Mouse (Mus musculus) cerebellum, postnatal 25 days (tissue): ENCODE data around the gene Olfr1371.
"Not testable (repeated sequence)": the region's sequence is repeated elsewhere in the genome, so short reads cannot be mapped to it uniquely, and the experiment has no call there.

Experiments used
- DNase-seq, 2 experiments: peaks; one replicate each; pipeline ENCODE4 v3.0.0; 2021; ENCODE audit warnings: mixed read lengths in 2 of 2

The Olfr1371 gene

GRCm38 (mm10) chr11:52223968-52224682, 10.3 kb upstream of the Olfr1371 start:
- peak in 1 of 2 experiments; percentile 17 for DNase-seq

GRCm38 (mm10) chr11:52222891-52223290, 9.1 kb upstream of the Olfr1371 start:
- no peak for DNase-seq

- not testable (repeated sequence) for DNase-seq
Measured at GRCm38 (mm10) chr11:52221921-52222320, 8.1 kb upstream of the Olfr1371 start.

DNA sequence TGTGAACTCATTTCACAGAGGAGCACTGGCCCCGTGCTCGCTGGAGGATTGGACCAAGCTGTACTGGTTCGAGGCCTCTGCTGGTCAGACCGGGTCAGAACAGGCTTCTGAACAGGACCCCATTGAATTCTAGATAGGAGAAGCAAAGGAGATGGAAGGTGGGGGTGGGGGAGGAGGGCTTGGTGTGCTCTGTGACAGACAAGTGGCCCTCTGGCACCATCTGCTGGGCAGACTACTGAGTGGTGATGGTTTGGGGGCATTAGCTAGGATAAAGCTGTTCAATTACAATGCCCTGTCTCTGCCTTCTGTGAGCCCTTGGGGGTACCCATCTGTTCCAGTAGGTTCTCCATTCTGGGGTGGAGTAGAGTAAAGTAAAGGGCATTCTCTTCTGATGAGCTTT, 6.5 kb upstream of the Olfr1371 start:
- DNase-seq, result peak; percentile 71 to 87

DNA sequence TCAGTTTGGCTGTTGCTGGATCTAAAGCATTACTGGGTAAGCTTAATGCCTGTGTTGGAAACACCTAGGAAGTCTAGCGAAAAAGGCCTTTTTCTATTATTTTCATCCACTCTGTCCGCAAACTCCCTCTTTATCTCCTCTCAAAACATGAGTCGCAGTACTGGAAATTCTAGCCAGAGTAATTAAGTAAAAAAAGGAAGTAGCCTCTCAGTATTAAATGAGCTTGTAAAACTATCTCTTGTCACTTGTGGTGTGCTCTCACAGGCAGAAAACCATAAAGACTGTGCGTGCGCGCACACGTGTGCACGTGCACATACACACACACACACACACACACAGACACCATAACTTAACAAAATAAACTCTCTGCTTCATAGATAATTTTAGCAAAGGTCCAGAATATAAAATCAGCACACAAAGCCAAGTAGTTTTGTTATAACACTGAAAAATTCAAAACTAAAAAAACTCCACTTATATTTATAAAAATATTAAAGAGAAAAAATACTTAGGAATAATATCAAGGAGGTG, 17.2 kb downstream of the Olfr1371 start:
- DNase-seq, result not testable (repeated sequence)

DNA sequence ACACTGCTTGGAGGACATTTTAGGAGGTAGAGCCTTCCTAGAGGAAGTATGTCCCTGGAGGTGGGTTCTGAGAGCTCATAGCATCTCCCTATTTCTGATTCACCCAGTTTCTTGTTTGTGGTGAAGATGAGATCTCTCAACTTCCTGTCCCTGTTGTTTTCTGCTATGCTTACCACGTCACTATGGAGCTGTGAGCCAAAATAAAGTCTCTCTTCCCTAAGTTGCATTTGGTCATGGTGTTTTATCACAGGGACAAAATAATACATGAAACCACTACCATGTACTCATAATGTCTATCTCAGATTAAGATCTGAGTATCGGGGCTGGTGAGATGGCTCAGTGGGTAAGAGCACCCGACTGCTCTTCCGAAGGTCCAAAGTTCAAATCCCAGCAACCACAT, 33.1 kb downstream of the Olfr1371 start:
- not testable (repeated sequence) for DNase-seq

- peak in 1 of 2 experiments; percentile 26 for DNase-seq
Measured at GRCm38 (mm10) chr11:52179897-52180296, 33.9 kb downstream of the Olfr1371 start.

DNA sequence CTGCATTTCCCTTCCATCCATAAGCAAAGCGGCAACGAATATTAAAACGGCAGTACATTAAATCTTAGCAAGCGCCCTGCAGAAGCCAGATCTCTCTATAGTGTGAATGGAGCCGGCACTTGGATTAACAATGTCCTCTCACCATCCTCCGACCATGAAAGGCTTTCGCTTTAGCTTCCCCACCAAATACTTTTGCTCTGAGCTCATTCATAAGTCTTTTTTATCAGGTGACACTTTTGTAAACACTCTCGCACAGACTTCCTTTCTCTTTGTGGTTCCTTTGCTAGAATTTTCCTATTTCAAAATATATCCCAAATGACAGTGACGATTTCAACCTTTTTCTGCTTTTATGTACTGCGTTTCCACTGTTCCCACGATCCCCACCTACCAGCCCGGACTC, 45.3 kb downstream of the Olfr1371 start:
- no peak for DNase-seq

DNA sequence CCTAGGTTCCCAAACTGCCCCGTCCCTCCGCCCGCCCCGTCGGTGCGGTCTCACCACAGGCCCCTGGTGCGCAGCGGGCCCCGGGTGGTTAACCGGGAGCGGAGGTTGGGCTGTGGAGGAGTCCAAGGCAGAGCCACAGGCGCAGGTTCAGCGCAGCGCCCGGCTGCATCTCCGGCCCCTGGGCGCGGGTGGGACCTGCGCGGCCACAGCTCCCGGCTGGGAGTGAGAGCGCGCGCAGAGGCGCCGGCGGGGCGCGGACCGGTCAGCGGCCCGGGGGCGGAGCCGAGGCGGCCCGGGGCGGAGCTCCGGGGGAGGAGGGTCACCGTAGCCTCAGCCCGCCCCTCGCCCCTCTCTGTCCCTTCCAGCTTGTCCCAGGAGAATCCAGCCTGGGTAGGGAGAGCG, 45.9 kb downstream of the Olfr1371 start:
- DNase-seq, result peak in 1 of 2 experiments; percentile 12

DNA sequence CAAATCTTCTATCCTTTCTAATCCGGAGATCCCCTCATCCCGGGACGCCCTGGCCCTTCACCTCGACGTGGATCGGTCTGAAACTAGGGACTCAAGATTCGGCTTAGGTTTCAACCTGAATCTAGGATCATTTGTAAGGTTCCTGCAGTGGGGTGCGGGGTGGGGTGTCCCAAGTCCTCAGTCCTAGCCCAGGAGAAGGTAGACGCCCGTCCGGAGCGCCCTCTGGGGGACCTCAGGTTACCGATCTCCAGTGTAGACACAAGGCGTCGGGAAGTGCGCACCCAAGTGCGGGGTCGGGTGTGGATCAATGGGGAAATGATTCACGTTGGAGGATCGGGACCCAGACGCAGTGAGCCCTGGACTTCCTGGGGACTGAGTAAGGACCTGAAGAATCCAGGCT, 46.7 kb downstream of the Olfr1371 start:
- peak; percentile 25 to 55 for DNase-seq

GRCm38 (mm10) chr11:52163926-52164325, 49.9 kb downstream of the Olfr1371 start:
- DNase-seq, result peak in 1 of 2 experiments; percentile 12
